In genomic region chr1:180307661-180308060, GRCm38 (mm10) we compare ENCODE assay signal across 18 mouse cellular contexts. TPM values are rescaled to one million over a fixed set of nuclear protein-coding genes. Genes with fewer than 3 reads are reported as not detected.
A peak's percentile ranks its signal among the peaks of the same experiment; 100 is the strongest.
DNase-seq lines count a peak whose midpoint lies in the region; ATAC-seq and TF ChIP-seq lines count a peak whose summit lies in the region.
"Had no signal": no experiment of that assay in that cellular context is flagged by ENCODE, and none has a peak within 500 bp of the region (broad histone marks: within the 10 kb centered on the region; RNA-seq: fewer than 3 reads in every experiment).

No protein-coding gene starts in this region.

- peak overlapping the region; percentile 49; the same call in 1 of the 2 replicates for H3K27ac ChIP-seq in stomach, embryonic 14.5 days (ENCODE audit: low read length)
- no peak overlapping the region for H3K27ac ChIP-seq in stomach, postnatal 0 days (replicated peaks)
- H3K27ac ChIP-seq in intestine, embryonic 14.5 days (ENCODE audit: low read depth): peak overlapping the region; percentile 18; the same call in 1 of the 2 replicates
- H3K27ac ChIP-seq in stomach, embryonic 16.5 days (ENCODE audit: low read length): peak overlapping the region; percentile 64
- no peak overlapping the region for H3K27ac ChIP-seq in forebrain, embryonic 14.5 days (ENCODE audit: low read depth, low read length)
- H3K27ac ChIP-seq: embryonic facial prominence, embryonic 15.5 days; heart, adult 2 months; heart, embryonic 15.5 days; hindbrain, embryonic 10.5 days; limb, embryonic 13.5 days; liver, embryonic 15.5 days had no signal

- 52% methylated on average over 2 of the region's 2 CpGs for whole genome bisulfite sequencing in stomach, embryonic 14.5 days
- 59% methylated on average over 2 of the region's 2 CpGs for WGBS in stomach, postnatal 0 days
- 51% methylated on average over 2 of the region's 2 CpGs for WGBS in intestine, embryonic 14.5 days
- 50% methylated on average over 2 of the region's 2 CpGs for WGBS in stomach, embryonic 16.5 days
- 48% methylated on average over 2 of the region's 2 CpGs for WGBS in forebrain, embryonic 14.5 days

- peaks cover 13% of the 10 kb centered on the region for H3K4me1 ChIP-seq in stomach, embryonic 14.5 days (ENCODE audit: control insufficient read depth, insufficient read depth, low read length)
- H3K4me1 ChIP-seq in stomach, postnatal 0 days (replicated peaks; ENCODE audit: control insufficient read depth, insufficient read depth): no peaks in the 10 kb centered on the region; the same call in 1 of the 2 replicates
- H3K4me1 ChIP-seq in intestine, embryonic 14.5 days (replicated peaks; ENCODE audit: control insufficient read depth, insufficient read depth, low read length): peaks cover 18% of the 10 kb centered on the region
- peaks cover 20% of the 10 kb centered on the region for H3K4me1 ChIP-seq in stomach, embryonic 16.5 days (ENCODE audit: control insufficient read depth, insufficient read depth, low read length)
- H3K4me1 ChIP-seq in forebrain, embryonic 14.5 days (ENCODE audit: control insufficient read depth, insufficient read depth, low read length): peaks cover 5% of the 10 kb centered on the region

- DNase-seq in adrenal gland, postnatal 14 days: peak; percentile 28
- no peak for DNase-seq in adrenal gland, adult 8-10 months
- no peak for DNase-seq in stomach, postnatal 0 days (ENCODE audit: low spot score)
- no peak for DNase-seq in intestine, embryonic 14.5 days (ENCODE audit: low spot score)
- DNase-seq in forebrain, embryonic 14.5 days (ENCODE audit: low spot score): no peak
- no peak for DNase-seq in testis, postnatal 10 days (ENCODE audit: low spot score)
- DNase-seq: heart, adult 2 months; kidney, postnatal 36 days; retina, postnatal 1 day; right cerebral cortex, postnatal 4 days; thymus, postnatal 36 days had no signal

- H3K9ac ChIP-seq in stomach, embryonic 14.5 days (replicated peaks; ENCODE audit: low read depth, low read length): no peak overlapping the region
- H3K9ac ChIP-seq in stomach, postnatal 0 days (ENCODE audit: low read length): no peak overlapping the region
- H3K9ac ChIP-seq in intestine, embryonic 14.5 days (ENCODE audit: low read length): no peak overlapping the region
- no peak overlapping the region for H3K9ac ChIP-seq in stomach, embryonic 16.5 days (ENCODE audit: low read length)
- no peak overlapping the region for H3K9ac ChIP-seq in forebrain, embryonic 14.5 days (ENCODE audit: low read length)
- H3K9ac ChIP-seq: embryonic facial prominence, embryonic 15.5 days; heart, embryonic 15.5 days; limb, embryonic 13.5 days; liver, embryonic 15.5 days had no signal

- H3K4me2 ChIP-seq in stomach, embryonic 14.5 days (replicated peaks; ENCODE audit: low read depth, low read length): no peak overlapping the region
- no peak overlapping the region for H3K4me2 ChIP-seq in stomach, postnatal 0 days (replicated peaks; ENCODE audit: low read depth)
- H3K4me2 ChIP-seq in intestine, embryonic 14.5 days (ENCODE audit: low read length): no peak overlapping the region
- H3K4me2 ChIP-seq in stomach, embryonic 16.5 days (ENCODE audit: low read depth, low read length): no peak overlapping the region
- no peak overlapping the region for H3K4me2 ChIP-seq in forebrain, embryonic 14.5 days (ENCODE audit: low read length)
- H3K4me2 ChIP-seq: embryonic facial prominence, embryonic 15.5 days; heart, embryonic 15.5 days; limb, embryonic 13.5 days; liver, embryonic 15.5 days had no signal

- H3K36me3 ChIP-seq in stomach, embryonic 14.5 days (ENCODE audit: control insufficient read depth, insufficient read depth, low read length): no peaks in the 10 kb centered on the region
- no peaks in the 10 kb centered on the region for H3K36me3 ChIP-seq in stomach, postnatal 0 days (ENCODE audit: control insufficient read depth, insufficient read depth, low read length)
- no peaks in the 10 kb centered on the region for H3K36me3 ChIP-seq in intestine, embryonic 14.5 days (ENCODE audit: control insufficient read depth, insufficient read depth, low read length)
- H3K36me3 ChIP-seq in stomach, embryonic 16.5 days (ENCODE audit: control insufficient read depth, insufficient read depth, low read length): no peaks in the 10 kb centered on the region
- no peaks in the 10 kb centered on the region for H3K36me3 ChIP-seq in forebrain, embryonic 14.5 days (ENCODE audit: control insufficient read depth, insufficient read depth, low read length)
- H3K36me3 ChIP-seq: embryonic facial prominence, embryonic 15.5 days; heart, embryonic 15.5 days; hindbrain, embryonic 10.5 days; limb, embryonic 13.5 days; liver, embryonic 15.5 days had no signal

- H3K9me3 ChIP-seq in stomach, embryonic 14.5 days (ENCODE audit: control insufficient read depth, low read depth, low read length): no peaks in the 10 kb centered on the region
- no peaks in the 10 kb centered on the region for H3K9me3 ChIP-seq in stomach, postnatal 0 days (ENCODE audit: control insufficient read depth, low read length)
- no peaks in the 10 kb centered on the region for H3K9me3 ChIP-seq in intestine, embryonic 14.5 days (ENCODE audit: control insufficient read depth, low read length)
- no peaks in the 10 kb centered on the region for H3K9me3 ChIP-seq in stomach, embryonic 16.5 days (replicated peaks; ENCODE audit: control insufficient read depth, low read length)
- no peaks in the 10 kb centered on the region for H3K9me3 ChIP-seq in forebrain, embryonic 14.5 days (replicated peaks; ENCODE audit: control insufficient read depth, low read length)
- H3K9me3 ChIP-seq: embryonic facial prominence, embryonic 15.5 days; heart, embryonic 15.5 days; hindbrain, embryonic 10.5 days; limb, embryonic 13.5 days; liver, embryonic 15.5 days had no signal

- no peak overlapping the region for H3K4me3 ChIP-seq in stomach, embryonic 14.5 days (ENCODE audit: low read depth, low read length)
- no peak overlapping the region for H3K4me3 ChIP-seq in stomach, postnatal 0 days (ENCODE audit: low read depth, low read length)
- no peak overlapping the region for H3K4me3 ChIP-seq in intestine, embryonic 14.5 days (ENCODE audit: low read depth, low read length)
- no peak overlapping the region for H3K4me3 ChIP-seq in stomach, embryonic 16.5 days (replicated peaks; ENCODE audit: low read length)
- no peak overlapping the region for H3K4me3 ChIP-seq in forebrain, embryonic 14.5 days (ENCODE audit: low read depth, low read length)
- H3K4me3 ChIP-seq: embryonic facial prominence, embryonic 15.5 days; heart, adult 2 months; heart, embryonic 15.5 days; hindbrain, embryonic 10.5 days; limb, embryonic 13.5 days; liver, embryonic 15.5 days had no signal

- TF ChIP-seq CTCF in stomach, postnatal 0 days (IDR thresholded peaks at IDR 0.05; ENCODE audit: low read depth): no peak

- ATAC-seq in stomach, embryonic 14.5 days (ENCODE audit: insufficient number of reproducible peaks, insufficient read depth, low FRiP score, low read depth): peak; percentile 47; the same call in 1 of the 2 replicates
- no peak for ATAC-seq in stomach, postnatal 0 days (ENCODE audit: low FRiP score, low TSS enrichment)
- ATAC-seq in intestine, embryonic 14.5 days (replicated peaks; ENCODE audit: low FRiP score, low TSS enrichment, low read depth): peak; percentile 54
- peak; percentile 47; the same call in 1 of the 2 replicates for ATAC-seq in stomach, embryonic 16.5 days (ENCODE audit: insufficient read depth, low FRiP score)
- no peak for ATAC-seq in forebrain, embryonic 14.5 days

- no peaks in the 10 kb centered on the region for H3K27me3 ChIP-seq in stomach, embryonic 14.5 days (ENCODE audit: control insufficient read depth, insufficient read depth, low read length)
- no peaks in the 10 kb centered on the region for H3K27me3 ChIP-seq in stomach, postnatal 0 days (ENCODE audit: control insufficient read depth, insufficient read depth, low read length)
- no peaks in the 10 kb centered on the region for H3K27me3 ChIP-seq in intestine, embryonic 14.5 days (replicated peaks; ENCODE audit: control insufficient read depth, insufficient read depth, low read length)
- H3K27me3 ChIP-seq in stomach, embryonic 16.5 days (ENCODE audit: control insufficient read depth, insufficient read depth, low read length): no peaks in the 10 kb centered on the region
- H3K27me3 ChIP-seq in forebrain, embryonic 14.5 days (replicated peaks; ENCODE audit: control insufficient read depth, insufficient read depth, low read length): no peaks in the 10 kb centered on the region
- H3K27me3 ChIP-seq: embryonic facial prominence, embryonic 15.5 days; heart, embryonic 15.5 days; limb, embryonic 13.5 days had no signal

- TF ChIP-seq EP300 in stomach, postnatal 0 days (optimal IDR thresholded peaks at IDR 0.05): no peak

RNA-seq across cellular contexts. Expression of gene Itpkb, which starts 22.6 kb away (rescaled TPM):
- 63.9 and 71.4 TPM in 2 replicates for total RNA-seq in adrenal gland, postnatal 14 days (2021)
- total RNA-seq in adrenal gland, adult 8-10 months (2022): 10 to 100 TPM; 64.4 to 99.3 (median 78.9) TPM
- polyA plus RNA-seq in stomach, embryonic 14.5 days (2014; fragmentation: Nextera tagmentation; extraction: Ambion mirVana): 10.4 and 10.9 TPM in 2 replicates
- 3.7 and 4.0 TPM in 2 replicates for polyA plus RNA-seq in stomach, postnatal 0 days (2015; fragmentation: Nextera tagmentation; extraction: Ambion mirVana)
- 6.7 and 8.3 TPM in 2 replicates for polyA plus RNA-seq in intestine, embryonic 14.5 days (2014; fragmentation: Nextera tagmentation; extraction: Ambion mirVana)
- polyA plus RNA-seq in stomach, embryonic 16.5 days (2015; fragmentation: Nextera tagmentation; extraction: Ambion mirVana): 6.0 and 7.2 TPM in 2 replicates
- 1.3 and 1.5 TPM in 2 replicates for polyA plus RNA-seq in forebrain, embryonic 14.5 days (2014; fragmentation: Nextera tagmentation; extraction: Ambion mirVana)

RNA-seq across cellular contexts. Expression of gene Psen2, which starts 44.4 kb away (rescaled TPM):
- total RNA-seq in adrenal gland, postnatal 14 days (2021): 26.6 and 30.4 TPM in 2 replicates
- total RNA-seq in adrenal gland, adult 8-10 months (2022): 10 to 100 TPM; 33.1 to 43.1 (median 38.4) TPM
- polyA plus RNA-seq in stomach, embryonic 14.5 days (2014; fragmentation: Nextera tagmentation; extraction: Ambion mirVana): 13.5 and 17.4 TPM in 2 replicates
- polyA plus RNA-seq in stomach, postnatal 0 days (2015; fragmentation: Nextera tagmentation; extraction: Ambion mirVana): 14.3 and 15.2 TPM in 2 replicates
- polyA plus RNA-seq in intestine, embryonic 14.5 days (2014; fragmentation: Nextera tagmentation; extraction: Ambion mirVana): 13.9 and 15.6 TPM in 2 replicates
- polyA plus RNA-seq in stomach, embryonic 16.5 days (2015; fragmentation: Nextera tagmentation; extraction: Ambion mirVana): 17.4 and 20.7 TPM in 2 replicates
- 8.6 and 11.2 TPM in 2 replicates for polyA plus RNA-seq in forebrain, embryonic 14.5 days (2014; fragmentation: Nextera tagmentation; extraction: Ambion mirVana)

Comparison
In these comparisons a context has a peak if more than half of its experiments do, and no peak if none do; other contexts are left out.
1. ATAC-seq: peak in stomach, embryonic 14.5 days (single experiment), intestine, embryonic 14.5 days (single experiment) and stomach, embryonic 16.5 days (single experiment); none in stomach, postnatal 0 days (single experiment) and forebrain, embryonic 14.5 days (single experiment).
2. H3K27ac ChIP-seq: peak in stomach, embryonic 14.5 days (single experiment), intestine, embryonic 14.5 days (single experiment) and stomach, embryonic 16.5 days (single experiment); none in stomach, postnatal 0 days (single experiment) and forebrain, embryonic 14.5 days (single experiment).